Mouse (Mus musculus) CH12.LX (cell line): ENCODE measurements at regions not wholly inside any gene's neighbourhood (a gene's known extent, or its start where the extent isn't known, plus 50 kb on each side); places are given as distances from the start of the nearest gene placed in this dataset.

ENCODE experiments used
- DNase-seq: peaks from one replicate; pipeline ENCODE4 v3.0.0-alpha.2; 2013; ENCODE audit errors: extremely low read depth
- H3K27ac ChIP-seq: 2 replicates; pipeline ENCODE4 v1.5.1; 2012; ENCODE audit warnings: low read depth, mild to moderate bottlenecking, control low read depth, moderate library complexity; ENCODE audit not compliant: insufficient read depth
- H3K27me3 ChIP-seq: replicated peaks from 2 replicates; pipeline ENCODE3; 2012; ENCODE audit warnings: inconsistent platforms
- H3K36me3 ChIP-seq, 2 experiments: replicated peaks in 1 of 2; 2 replicates each; pipeline versions ENCODE3 to v1.6.1; 2012; ENCODE audit warnings: inconsistent platforms in 1 of 2, low read length in 1 of 2, mild to moderate bottlenecking in 1 of 2, mixed read lengths in 1 of 2, moderate library complexity in 1 of 2; ENCODE audit not compliant: control insufficient read depth in 1 of 2, insufficient read depth in 1 of 2
- H3K4me1 ChIP-seq, 2 experiments: 2 replicates each; pipeline ENCODE4 v1.6.1; 2012; ENCODE audit warnings: inconsistent platforms in 1 of 2, moderate library complexity in 1 of 2; ENCODE audit not compliant: insufficient read depth in 2 of 2, control insufficient read depth in 1 of 2
- H3K4me2 ChIP-seq: 2 replicates; pipeline ENCODE4 v1.6.1; 2012; ENCODE audit warnings: low read depth, mild to moderate bottlenecking, control low read depth; ENCODE audit not compliant: poor library complexity, insufficient read depth, severe bottlenecking
- H3K4me3 ChIP-seq, 3 experiments: fragments of 150-350 bp in 1 of 3; sonication (generic) in 1 of 3; replicated peaks in 1 of 3; 2 replicates each; pipeline versions ENCODE3 to v1.5.1; 2011 to 2012; ENCODE audit warnings: low read depth in 2 of 3, low read length in 2 of 3, mild to moderate bottlenecking in 2 of 3, moderate library complexity in 2 of 3, control low read depth in 1 of 3, improper control_type of control experiment in 1 of 3, inconsistent platforms in 1 of 3, mixed read lengths in 1 of 3; ENCODE audit not compliant: poor library complexity in 1 of 3
- H3K79me2 ChIP-seq: replicated peaks from 2 replicates; pipeline ENCODE4 v1.6.1; 2012; ENCODE audit warnings: mild to moderate bottlenecking, moderate library complexity; ENCODE audit not compliant: control insufficient read depth, poor library complexity, insufficient read depth, severe bottlenecking; ENCODE audit errors: extremely low read depth
- H3K9ac ChIP-seq: 2 replicates; pipeline ENCODE4 v1.6.1; 2012; ENCODE audit warnings: low read depth, mild to moderate bottlenecking, control low read depth, moderate library complexity; ENCODE audit not compliant: insufficient read depth
- H3K9me3 ChIP-seq: replicated peaks from 2 replicates; pipeline ENCODE3; 2012; ENCODE audit warnings: low read length, inconsistent platforms, mixed read lengths
- BHLHE40 ChIP-seq: IDR thresholded peaks from 2 replicates; pipeline ENCODE4 v1.6.1; 2011; ENCODE audit warnings: mild to moderate bottlenecking, low read depth, low read length, improper control_type of control experiment
- CHD2 ChIP-seq: IDR thresholded peaks from 2 replicates; pipeline ENCODE4 v1.6.1; 2011; ENCODE audit warnings: low read length, improper control_type of control experiment
- CTCF ChIP-seq, 2 experiments: IDR thresholded peaks in 1 of 2; conservative IDR thresholded peaks in 1 of 2; 2 replicates each; pipeline ENCODE4 v1.5.1; 2011 to 2012; ENCODE audit warnings: low read depth in 2 of 2, low read length in 2 of 2, improper control_type of control experiment in 1 of 2, inconsistent platforms in 1 of 2, mild to moderate bottlenecking in 1 of 2, moderate library complexity in 1 of 2
- E2F4 ChIP-seq: IDR thresholded peaks from 2 replicates; pipeline ENCODE4 v1.6.1; 2011; ENCODE audit warnings: low read depth, low read length, improper control_type of control experiment; ENCODE audit not compliant: insufficient replicate concordance
- ETS1 ChIP-seq: conservative IDR thresholded peaks from 2 replicates; pipeline ENCODE4 v1.6.1; 2012; ENCODE audit warnings: low read depth, mild to moderate bottlenecking, inconsistent platforms, low read length, improper control_type of control experiment, moderate library complexity
- GABPA ChIP-seq: IDR thresholded peaks from 2 replicates; pipeline ENCODE4 v1.6.1; 2012; ENCODE audit warnings: low read depth, low read length, improper control_type of control experiment, inconsistent platforms; ENCODE audit not compliant: insufficient replicate concordance
- HCFC1 ChIP-seq: IDR thresholded peaks from 2 replicates; pipeline ENCODE4 v1.6.1; 2012; ENCODE audit warnings: low read depth, mild to moderate bottlenecking, inconsistent platforms, low read length, improper control_type of control experiment
- JUND ChIP-seq: conservative IDR thresholded peaks from 2 replicates; pipeline ENCODE4 v1.6.1; 2011; ENCODE audit warnings: low read depth, low read length, improper control_type of control experiment
- KAT2A ChIP-seq: IDR thresholded peaks from 2 replicates; pipeline ENCODE4 v1.6.1; 2012; ENCODE audit warnings: low read length, improper control_type of control experiment, inconsistent platforms; ENCODE audit not compliant: insufficient replicate concordance
- MAFK ChIP-seq: IDR thresholded peaks from 2 replicates; pipeline ENCODE4 v1.6.1; 2011; ENCODE audit warnings: low read length, improper control_type of control experiment; ENCODE audit not compliant: insufficient replicate concordance
- MAX ChIP-seq: IDR thresholded peaks from 2 replicates; pipeline ENCODE4 v1.6.1; 2011; ENCODE audit warnings: low read length, improper control_type of control experiment
- MYC ChIP-seq: IDR thresholded peaks from 2 replicates; pipeline ENCODE4 v1.6.1; 2011; ENCODE audit warnings: low read depth, mild to moderate bottlenecking, improper control_type of control experiment, low read length
- NELFE ChIP-seq: IDR thresholded peaks from 2 replicates; pipeline ENCODE4 v1.6.1; 2011; ENCODE audit warnings: low read depth, low read length, improper control_type of control experiment
- NRF1 ChIP-seq: IDR thresholded peaks from 2 replicates; pipeline ENCODE4 v1.6.1; 2014; ENCODE audit warnings: low read depth, mild to moderate bottlenecking, inconsistent platforms, low read length, improper control_type of control experiment, moderate library complexity
- PAX5 ChIP-seq: IDR thresholded peaks from 2 replicates; pipeline ENCODE4 v1.6.1; 2012; ENCODE audit warnings: low read length, inconsistent platforms, mixed read lengths
- RAD21 ChIP-seq: IDR thresholded peaks from 2 replicates; pipeline ENCODE4 v1.6.1; 2011; ENCODE audit warnings: low read depth, mild to moderate bottlenecking, low read length, improper control_type of control experiment, moderate library complexity
- SMC3 ChIP-seq: IDR thresholded peaks from 2 replicates; pipeline ENCODE4 v1.6.1; 2011; ENCODE audit warnings: low read depth, low read length, improper control_type of control experiment
- TBP ChIP-seq: conservative IDR thresholded peaks from 2 replicates; pipeline ENCODE4 v1.6.1; 2011; ENCODE audit warnings: low read depth, low read length, improper control_type of control experiment
- USF1 ChIP-seq: IDR thresholded peaks from 2 replicates; pipeline ENCODE4 v1.6.1; 2014; ENCODE audit warnings: low read depth, mild to moderate bottlenecking, inconsistent platforms, low read length, improper control_type of control experiment
- ZC3H11A ChIP-seq: IDR thresholded peaks from 2 replicates; pipeline ENCODE4 v1.6.1; 2012; ENCODE audit warnings: low read depth, mild to moderate bottlenecking, inconsistent platforms, low read length, improper control_type of control experiment
- ZKSCAN1 ChIP-seq: IDR thresholded peaks from 2 replicates; pipeline ENCODE4 v1.6.1; 2012; ENCODE audit warnings: low read depth, inconsistent platforms, low read length, improper control_type of control experiment, borderline replicate concordance
- ZNF384 ChIP-seq: IDR thresholded peaks from 2 replicates; pipeline ENCODE4 v1.6.1; 2012; ENCODE audit warnings: low read depth, low read length, improper control_type of control experiment, inconsistent platforms
- dilution Hi-C: fragments of 300-500 bp; cut with MboI; formaldehyde crosslinking; loops from 2 replicates; pipeline ENCODE4 v1.14.3; 2020; ENCODE audit warnings: low sequenced_read_pairs; ENCODE audit not compliant: extremely low pct_unique_long_range_greater_than_20kb, extremely low pct_ligation_motif_present
- in situ Hi-C: fragments of 300-500 bp; cut with MboI; formaldehyde crosslinking; loops from 3 replicates; pipeline ENCODE4 v1.14.3; 2019; ENCODE audit warnings: low sequenced_read_pairs, low pct_ligation_motif_present, low pct_unique_long_range_greater_than_20kb, mixed read lengths

- Histone ChIP-seq H3K9ac (no peak overlapping the region), H3K4me3 (no peak overlapping the region), H3K36me3 (no peaks in the 10 kb centered on the region), H3K9me3 (peaks cover 33% of the 10 kb centered on the region), H3K79me2 (no peaks in the 10 kb centered on the region), H3K27ac (no peak overlapping the region), H3K27me3 (no peaks in the 10 kb centered on the region), H3K4me2 (no peak overlapping the region)
- dilution Hi-C loops = no loop called here
- DNase-seq = no peak
- TF ChIP-seq MYC (no peak), ZC3H11A (no peak), NRF1 (no peak), E2F4 (no peak), ETS1 (no peak), MAX (no peak), ZNF384 (no peak), BHLHE40 (no peak), MAFK (no peak), CHD2 (no peak), PAX5 (no peak), JUND (no peak), KAT2A (no peak)
- TF ChIP-seq, all 38 proteins: peak for 0
- H3K4me1 ChIP-seq = no peaks in the 10 kb centered on the region
- in situ Hi-C loops = no loop called here
Measured at GRCm38 (mm10) chr1:168807084-168807483, 375.0 kb upstream of the Pbx1 start.

GRCm38 (mm10) chr1:168805442-168805841 lies 373.4 kb upstream of the Pbx1 start:
- H3K4me1 ChIP-seq = no peaks in the 10 kb centered on the region
- in situ Hi-C loops = no loop called here
- H3K9ac ChIP-seq = no peak overlapping the region
- dilution Hi-C loops = no loop called here
- no peaks in the 10 kb centered on the region for H3K36me3 ChIP-seq
- H3K4me3 ChIP-seq = no peak overlapping the region
- H3K27ac ChIP-seq = no peak overlapping the region
- no peaks in the 10 kb centered on the region for H3K27me3 ChIP-seq
- no peak for TF ChIP-seq ETS1
- no peak for TF ChIP-seq CTCF (conservative IDR thresholded peaks at IDR 0.05 in 1 of 2, IDR thresholded peaks at IDR 0.05 in 1 of 2; ENCODE audit: low read depth in 2 of 2, low read length in 2 of 2)
- no peak for TF ChIP-seq USF1
- TF ChIP-seq RAD21 = no peak
- TF ChIP-seq SMC3 = no peak
- no peak for TF ChIP-seq GABPA
- no peak for TF ChIP-seq HCFC1
- no peak for TF ChIP-seq NELFE
- TF ChIP-seq TBP = no peak
- no peak for TF ChIP-seq E2F4
- TF ChIP-seq ZKSCAN1 = no peak
- TF ChIP-seq, all 38 proteins: peak for 0
- no peak for DNase-seq
- H3K79me2 ChIP-seq = no peaks in the 10 kb centered on the region
- no peak overlapping the region for H3K4me2 ChIP-seq
- peaks cover 40% of the 10 kb centered on the region for H3K9me3 ChIP-seq
